Mouse (Mus musculus) neural tube, embryonic 12.5 days (tissue): ENCODE results near the gene Spns3. TPM values are rescaled to one million over a fixed set of nuclear protein-coding genes. Genes with fewer than 3 reads are reported as not detected.

Source experiments
- ATAC-seq: fragments of 200-750 bp; cut with Nextera tagmentation; 2 replicates; pipeline ENCODE4 v1.8.0; 2017; ENCODE audit warnings: low read depth, mild to moderate bottlenecking, moderate TSS enrichment, moderate library complexity; ENCODE audit not compliant: low FRiP score
- H3K27ac ChIP-seq: fragments of 300-500 bp; sonication (generic); 2 replicates; pipeline ENCODE4 v1.5.1; 2016
- H3K27me3 ChIP-seq: fragments of 300-500 bp; sonication (generic); replicated peaks from 2 replicates; pipeline ENCODE4 v1.6.1; 2016; ENCODE audit warnings: mild to moderate bottlenecking
- H3K36me3 ChIP-seq: fragments of 300-500 bp; sonication (generic); 2 replicates; pipeline ENCODE4 v1.6.1; 2016; ENCODE audit warnings: mild to moderate bottlenecking
- H3K4me1 ChIP-seq: fragments of 300-500 bp; sonication (generic); 2 replicates; pipeline ENCODE4 v1.6.1; 2016
- H3K4me2 ChIP-seq: fragments of 300-500 bp; sonication (generic); replicated peaks from 2 replicates; pipeline ENCODE4 v1.6.1; 2016; ENCODE audit warnings: mild to moderate bottlenecking
- H3K4me3 ChIP-seq: fragments of 300-500 bp; sonication (generic); 2 replicates; pipeline ENCODE4 v1.5.1; 2016
- H3K9ac ChIP-seq: fragments of 300-500 bp; sonication (generic); 2 replicates; pipeline ENCODE4 v1.6.1; 2016; ENCODE audit warnings: mild to moderate bottlenecking
- H3K9me3 ChIP-seq: fragments of 300-500 bp; sonication (generic); 2 replicates; pipeline ENCODE4 v1.6.1; 2016; ENCODE audit warnings: mild to moderate bottlenecking
- WGBS: fragments of 180-500 bp; shearing (Covaris S2); methylation state at CpG from one replicate; pipeline ENCODE4 v1.1.7; 2016; 5-methylcytosine and 5-hydroxymethylcytosine counted together
- polyA plus RNA-seq: library from polyadenylated mRNA; unstranded; fragments of >200 nt; fragmentation: Nextera tagmentation; extraction: Ambion mirVana; gene quantifications from 2 replicates; pipeline ENCODE4 v1.2.1, GENCODE M21; 2016

Gene Spns3
- polyA plus RNA-seq, 1 experiment from 2014 or later: not detected

DNA sequence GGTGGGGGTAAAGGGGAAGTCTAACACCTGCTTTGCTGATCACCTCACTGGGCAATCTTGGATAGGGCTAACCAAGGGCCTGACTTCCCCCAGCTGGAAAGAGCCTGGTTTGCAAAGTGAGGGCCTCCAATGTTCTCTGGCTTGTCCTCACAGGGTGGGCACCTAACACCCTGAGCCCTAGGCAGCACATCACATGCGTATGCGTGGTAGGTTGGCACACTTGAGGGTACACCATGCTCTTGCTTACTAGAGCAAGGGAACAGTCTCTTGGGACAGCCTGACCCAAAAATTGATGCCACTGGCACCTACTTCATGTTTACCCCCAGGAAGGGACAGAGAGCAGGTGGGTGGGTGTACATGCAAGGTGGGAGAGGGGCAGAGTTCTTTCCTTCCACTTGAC lies 62.6 kb downstream of the Spns3 start:
- 100% methylated on average over 2 of the region's 2 CpGs for WGBS
- Histone ChIP-seq H3K9me3 (no peaks in the 10 kb centered on the region), H3K27ac (no peak overlapping the region), H3K36me3 (no peaks in the 10 kb centered on the region), H3K9ac (peak overlapping the region; percentile 84), H3K4me2 (peak overlapping the region; percentile 87), H3K4me3 (peak overlapping the region; percentile 70), H3K4me1 (peaks cover 27% of the 10 kb centered on the region), H3K27me3 (peaks cover 30% of the 10 kb centered on the region)
- no peak for ATAC-seq

DNA sequence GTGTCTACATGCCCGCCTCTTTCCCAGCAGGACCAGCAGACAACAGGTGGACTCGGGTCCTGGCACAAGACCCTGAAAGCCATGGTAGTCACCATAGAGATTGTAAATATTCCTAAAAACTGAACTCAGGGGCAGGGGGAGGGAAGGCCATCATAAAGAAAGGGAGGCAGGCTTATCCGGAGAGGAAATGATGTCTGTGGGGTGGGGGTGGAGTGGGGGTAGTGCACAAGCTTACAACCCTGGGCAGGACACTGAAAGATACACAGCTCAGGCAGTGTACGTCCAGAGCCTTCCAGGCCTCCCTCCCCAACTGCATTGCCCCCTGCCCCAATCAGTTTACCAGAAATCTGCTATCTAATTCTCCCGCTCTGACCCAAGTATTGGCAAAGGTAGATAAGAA lies 63.1 kb downstream of the Spns3 start:
- WGBS: 56% methylated on average over 5 of the region's 5 CpGs
- Histone ChIP-seq H3K4me1 (peaks cover 27% of the 10 kb centered on the region), H3K9me3 (no peaks in the 10 kb centered on the region), H3K27ac (no peak overlapping the region), H3K9ac (peak overlapping the region; percentile 27; the same call in 1 of the 2 replicates), H3K4me3 (no peak overlapping the region), H3K27me3 (peaks cover 30% of the 10 kb centered on the region), H3K4me2 (peak overlapping the region; percentile 87), H3K36me3 (no peaks in the 10 kb centered on the region)
- no peak for ATAC-seq

DNA sequence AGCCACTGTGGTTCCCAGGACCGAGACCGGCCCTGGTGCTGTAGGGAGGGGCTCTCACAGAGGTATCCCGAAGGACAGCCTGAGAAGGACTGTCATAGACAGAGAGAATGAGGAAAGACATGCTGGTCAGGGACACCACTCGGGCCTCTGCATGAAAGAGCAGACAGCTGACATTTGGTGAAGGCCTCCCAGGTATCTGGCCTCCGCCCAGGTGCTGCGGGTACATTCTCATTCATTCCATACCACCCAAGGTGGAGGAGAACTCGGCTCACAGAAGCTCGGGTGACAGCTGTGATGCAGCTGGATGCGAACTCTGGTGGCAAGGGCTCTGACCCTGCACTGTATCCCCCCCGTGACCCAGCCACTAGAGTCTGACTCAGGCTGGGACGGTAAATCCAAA lies 64.3 kb downstream of the Spns3 start:
- H3K27ac ChIP-seq: no peak overlapping the region
- H3K36me3 ChIP-seq: no peaks in the 10 kb centered on the region
- peak overlapping the region; percentile 12; the same call in 1 of the 2 replicates for H3K4me2 ChIP-seq
- ATAC-seq: no peak
- H3K27me3 ChIP-seq: peaks cover 28% of the 10 kb centered on the region
- H3K9me3 ChIP-seq: no peaks in the 10 kb centered on the region
- peaks cover 27% of the 10 kb centered on the region for H3K4me1 ChIP-seq
- H3K4me3 ChIP-seq: no peak overlapping the region
- WGBS: 75% methylated on average over 11 of the region's 11 CpGs
- no peak overlapping the region for H3K9ac ChIP-seq

DNA sequence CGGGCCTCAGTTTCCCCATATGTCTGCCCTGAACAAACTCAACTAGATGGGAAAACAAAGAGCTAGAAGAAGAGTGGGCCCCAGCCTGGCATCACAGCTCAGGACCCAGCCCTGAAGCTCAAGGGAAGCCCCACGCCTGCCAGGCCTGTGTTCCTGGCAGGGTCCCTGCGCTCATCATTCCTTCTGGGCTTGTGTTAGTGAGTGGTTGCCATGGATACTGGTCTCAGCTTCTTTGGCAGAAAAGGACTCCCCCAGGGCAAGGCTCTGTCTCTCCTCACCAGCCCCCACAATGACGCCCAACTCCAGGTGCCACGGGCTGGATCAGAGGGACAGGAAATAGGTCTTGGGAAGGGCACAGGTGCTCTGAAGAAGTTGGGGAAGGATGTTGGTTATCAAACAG lies 65.1 kb downstream of the Spns3 start:
- no peaks in the 10 kb centered on the region for H3K9me3 ChIP-seq
- H3K27me3 ChIP-seq: peaks cover 28% of the 10 kb centered on the region
- peak overlapping the region; percentile 12; the same call in 1 of the 2 replicates for H3K4me2 ChIP-seq
- 54% methylated on average over 5 of the region's 5 CpGs for WGBS
- H3K4me1 ChIP-seq: peaks cover 27% of the 10 kb centered on the region
- no peaks in the 10 kb centered on the region for H3K36me3 ChIP-seq
- H3K4me3 ChIP-seq: no peak overlapping the region
- H3K27ac ChIP-seq: no peak overlapping the region
- ATAC-seq: no peak
- H3K9ac ChIP-seq: no peak overlapping the region

DNA sequence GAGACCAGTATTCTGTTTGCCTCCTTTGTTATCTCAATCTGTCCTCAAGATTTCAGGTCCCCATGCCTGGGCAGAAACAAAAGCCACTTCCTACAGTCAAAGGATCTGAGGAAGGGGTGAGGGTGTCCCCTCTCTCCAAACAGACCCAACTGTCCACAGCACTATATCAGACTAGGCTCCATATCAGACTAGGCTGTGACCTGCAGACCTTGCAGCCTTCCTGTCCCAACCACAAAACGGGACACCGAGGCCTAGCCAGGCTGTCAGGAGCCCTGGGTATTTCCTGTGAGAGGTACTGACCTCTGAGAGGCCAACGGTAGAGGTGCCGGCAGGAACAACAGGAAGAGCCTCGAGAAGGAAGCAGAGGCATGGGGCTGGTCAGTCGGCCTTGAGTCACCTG lies 65.8 kb downstream of the Spns3 start:
- Histone ChIP-seq H3K9ac (no peak overlapping the region), H3K27ac (no peak overlapping the region), H3K9me3 (no peaks in the 10 kb centered on the region), H3K4me2 (no peak overlapping the region), H3K4me1 (peaks cover 27% of the 10 kb centered on the region), H3K36me3 (no peaks in the 10 kb centered on the region), H3K27me3 (peaks cover 28% of the 10 kb centered on the region), H3K4me3 (no peak overlapping the region)
- no peak for ATAC-seq
- WGBS: 69% methylated on average over 6 of the region's 6 CpGs

DNA sequence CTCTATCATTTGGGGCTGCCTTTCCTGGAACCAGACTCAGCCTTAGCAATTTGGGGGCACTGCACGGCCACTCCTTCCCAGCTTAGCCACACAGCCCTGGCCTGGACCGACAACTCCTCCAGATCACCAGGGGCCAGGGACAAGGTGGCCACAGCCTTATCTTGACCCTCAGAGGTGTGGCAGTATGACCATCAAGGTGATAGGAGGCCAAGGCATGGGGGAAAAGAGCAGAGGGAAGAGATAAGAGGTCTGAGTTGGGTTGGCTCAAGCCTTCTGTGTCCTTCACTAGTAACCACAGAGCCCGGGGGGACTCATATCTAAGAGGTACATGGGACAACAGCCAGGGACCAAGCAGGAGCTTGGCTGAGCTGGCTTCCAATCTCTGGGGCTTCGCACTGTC lies 68.4 kb downstream of the Spns3 start:
- ATAC-seq: no peak
- Histone ChIP-seq H3K36me3 (no peaks in the 10 kb centered on the region), H3K9me3 (no peaks in the 10 kb centered on the region), H3K27me3 (peaks cover 4% of the 10 kb centered on the region; the same call in 1 of the 2 replicates), H3K27ac (no peak overlapping the region), H3K4me1 (peaks cover 18% of the 10 kb centered on the region), H3K4me3 (no peak overlapping the region), H3K4me2 (no peak overlapping the region), H3K9ac (no peak overlapping the region)
- 80% methylated on average over 4 of the region's 4 CpGs for WGBS

DNA sequence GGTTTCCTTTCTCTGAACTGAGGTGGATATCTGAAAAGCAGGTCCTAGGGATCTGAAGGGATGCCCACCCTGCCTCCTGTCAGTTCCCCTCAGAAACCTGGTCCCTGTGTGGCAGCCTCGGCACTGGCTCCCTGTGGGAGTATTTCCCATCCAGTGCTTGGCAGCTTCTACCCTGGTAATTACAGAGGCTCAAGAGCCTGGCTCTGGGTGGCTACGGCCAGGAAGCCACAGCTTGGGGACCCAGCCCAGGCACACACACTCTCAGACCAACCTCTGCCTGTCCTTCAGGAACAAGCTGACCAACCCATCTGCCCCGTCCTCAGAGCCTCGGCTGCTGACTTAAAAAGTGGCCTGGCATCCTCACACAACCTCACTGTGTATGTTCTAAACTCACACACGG lies 69.0 kb downstream of the Spns3 start:
- Histone ChIP-seq H3K4me3 (no peak overlapping the region), H3K27me3 (no peaks in the 10 kb centered on the region), H3K9ac (no peak overlapping the region), H3K4me1 (peaks cover 20% of the 10 kb centered on the region), H3K9me3 (no peaks in the 10 kb centered on the region), H3K4me2 (no peak overlapping the region), H3K36me3 (no peaks in the 10 kb centered on the region), H3K27ac (no peak overlapping the region)
- 84% methylated on average over 5 of the region's 5 CpGs for WGBS
- ATAC-seq: no peak

DNA sequence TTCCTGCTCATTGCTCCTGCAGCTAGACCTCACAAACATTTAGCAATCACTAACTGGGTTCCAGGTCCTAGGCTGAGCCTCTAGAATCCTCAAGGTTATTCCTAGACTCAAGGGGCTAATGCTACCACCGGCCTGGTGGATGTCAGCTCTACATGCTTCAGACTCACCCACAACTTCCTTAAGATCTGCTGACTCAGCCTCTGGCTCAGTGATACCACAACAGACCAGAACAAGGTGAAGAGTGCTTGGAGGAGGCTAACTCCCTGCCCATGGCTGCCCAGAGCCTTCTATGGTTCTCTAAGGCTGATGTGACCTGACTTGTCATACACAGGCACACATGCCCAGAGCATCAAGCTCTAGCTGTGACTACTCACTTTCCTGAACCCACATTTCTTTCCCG lies 70.8 kb downstream of the Spns3 start:
- Histone ChIP-seq H3K4me2 (no peak overlapping the region), H3K9me3 (no peaks in the 10 kb centered on the region), H3K27ac (no peak overlapping the region), H3K4me3 (no peak overlapping the region), H3K9ac (no peak overlapping the region), H3K4me1 (peaks cover 12% of the 10 kb centered on the region), H3K27me3 (no peaks in the 10 kb centered on the region), H3K36me3 (no peaks in the 10 kb centered on the region)
- 89% methylated on average over 2 of the region's 2 CpGs for WGBS
- no peak for ATAC-seq

DNA sequence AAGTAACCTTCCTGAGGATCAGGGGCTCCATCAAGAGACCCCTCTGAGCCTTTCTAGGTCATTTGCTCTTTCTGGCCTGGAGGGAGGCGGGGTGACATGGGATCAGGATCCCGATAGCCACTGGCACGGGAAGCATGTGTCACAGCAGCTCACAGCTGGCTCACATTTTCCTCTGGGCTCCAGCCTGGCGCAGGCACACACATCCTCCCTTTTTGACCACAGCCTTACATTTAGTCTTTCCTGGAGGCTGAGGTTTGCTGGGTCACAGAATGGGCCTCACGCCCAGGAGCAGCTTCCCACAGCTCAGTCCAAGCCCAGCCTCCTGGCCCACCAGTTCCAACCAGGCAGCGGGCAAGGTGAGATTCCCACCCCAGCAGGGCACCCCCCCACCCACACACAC lies 72.1 kb downstream of the Spns3 start:
- Histone ChIP-seq H3K4me1 (peaks cover 12% of the 10 kb centered on the region), H3K27ac (no peak overlapping the region), H3K27me3 (no peaks in the 10 kb centered on the region), H3K9me3 (no peaks in the 10 kb centered on the region), H3K9ac (no peak overlapping the region), H3K4me2 (no peak overlapping the region), H3K36me3 (0 out of 2 replicates have a peak, but pooled peaks cover 3% of the 10 kb centered on the region), H3K4me3 (no peak overlapping the region)
- no peak for ATAC-seq
- 80% methylated on average over 6 of the region's 6 CpGs for WGBS

DNA sequence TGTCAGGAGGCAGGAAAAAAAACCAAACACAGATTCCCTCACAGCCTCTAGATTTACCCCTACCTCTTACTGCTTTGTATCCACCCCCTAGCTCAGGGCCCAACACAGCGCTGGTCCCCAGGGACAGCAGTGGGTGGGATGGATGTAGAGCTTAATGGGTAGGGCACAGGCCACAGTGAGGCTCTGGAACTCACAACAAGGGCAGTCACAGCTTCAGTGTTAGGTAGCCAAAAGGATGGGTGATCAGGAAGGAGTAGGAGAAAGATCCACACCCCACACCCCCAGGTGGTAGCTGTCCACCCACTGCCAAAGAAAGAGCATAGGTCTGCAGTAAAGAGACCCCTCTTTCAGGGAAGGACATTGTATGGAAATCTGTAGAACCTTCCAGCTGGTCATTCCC lies 72.7 kb downstream of the Spns3 start:
- 87% methylated on average over 1 of the region's 1 CpGs for WGBS
- H3K4me3 ChIP-seq: no peak overlapping the region
- no peak overlapping the region for H3K9ac ChIP-seq
- no peaks in the 10 kb centered on the region for H3K27me3 ChIP-seq
- no peaks in the 10 kb centered on the region for H3K9me3 ChIP-seq
- ATAC-seq: no peak
- H3K36me3 ChIP-seq: 0 out of 2 replicates have a peak, but pooled peaks cover 8% of the 10 kb centered on the region
- H3K4me1 ChIP-seq: peaks cover 12% of the 10 kb centered on the region
- no peak overlapping the region for H3K4me2 ChIP-seq
- H3K27ac ChIP-seq: no peak overlapping the region

DNA sequence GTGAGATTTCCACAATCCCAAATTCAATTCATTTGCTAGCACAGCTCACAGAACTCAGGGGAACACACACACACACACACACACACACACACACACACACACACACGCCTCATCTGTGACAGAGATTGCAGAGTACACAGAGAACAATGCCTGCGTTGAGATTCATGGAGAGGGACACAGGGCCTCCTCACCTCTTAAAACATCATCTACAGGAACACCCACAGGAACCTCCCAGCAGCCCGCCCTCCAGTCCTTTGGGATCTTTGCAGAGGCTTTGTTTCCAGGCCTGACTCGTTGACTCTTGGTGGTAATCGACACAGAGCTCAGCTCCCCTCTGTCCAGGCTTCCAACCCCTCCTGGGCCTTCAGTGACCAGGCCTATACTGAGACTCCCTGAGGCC lies 73.1 kb downstream of the Spns3 start:
- Histone ChIP-seq H3K36me3 (0 out of 2 replicates have a peak, but pooled peaks cover 8% of the 10 kb centered on the region), H3K27me3 (no peaks in the 10 kb centered on the region), H3K4me1 (peaks cover 12% of the 10 kb centered on the region), H3K9ac (no peak overlapping the region), H3K9me3 (no peaks in the 10 kb centered on the region), H3K27ac (no peak overlapping the region), H3K4me2 (no peak overlapping the region), H3K4me3 (no peak overlapping the region)
- no peak for ATAC-seq
- WGBS: 35% methylated on average over 5 of the region's 5 CpGs

DNA sequence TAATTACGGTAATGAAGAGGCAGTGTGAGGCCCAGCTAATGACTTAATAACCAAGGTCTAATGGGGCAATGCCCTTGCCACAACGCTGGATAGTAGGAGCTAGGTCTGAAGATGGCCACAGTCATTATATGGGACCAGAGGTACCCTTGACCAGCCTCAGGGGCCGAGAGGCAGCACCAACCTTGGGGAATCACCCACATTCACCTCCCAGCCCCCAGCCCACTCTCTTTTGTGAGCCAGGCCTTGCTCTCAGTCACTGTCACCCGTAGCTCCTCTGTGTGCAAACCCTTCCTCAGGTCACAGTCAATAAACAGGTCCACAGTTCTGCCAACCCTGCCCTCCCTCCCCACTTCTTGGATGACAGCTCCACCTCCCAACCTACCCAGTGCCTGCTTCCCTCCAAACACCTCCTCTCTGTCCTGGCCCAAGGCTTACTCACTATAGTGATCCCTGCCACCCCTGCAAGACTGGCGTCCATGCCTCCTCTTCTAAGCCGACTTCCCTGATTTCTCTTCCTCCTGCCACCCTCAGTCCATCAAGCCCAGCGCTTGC lies 74.2 kb downstream of the Spns3 start:
- H3K4me1 ChIP-seq: peaks cover 12% of the 10 kb centered on the region
- 58% methylated on average over 7 of the region's 7 CpGs for WGBS
- no peaks in the 10 kb centered on the region for H3K27me3 ChIP-seq
- H3K4me3 ChIP-seq: no peak overlapping the region
- no peak overlapping the region for H3K27ac ChIP-seq
- no peaks in the 10 kb centered on the region for H3K9me3 ChIP-seq
- no peak overlapping the region for H3K4me2 ChIP-seq
- no peak for ATAC-seq
- H3K9ac ChIP-seq: no peak overlapping the region
- 0 out of 2 replicates have a peak, but pooled peaks cover 8% of the 10 kb centered on the region for H3K36me3 ChIP-seq

DNA sequence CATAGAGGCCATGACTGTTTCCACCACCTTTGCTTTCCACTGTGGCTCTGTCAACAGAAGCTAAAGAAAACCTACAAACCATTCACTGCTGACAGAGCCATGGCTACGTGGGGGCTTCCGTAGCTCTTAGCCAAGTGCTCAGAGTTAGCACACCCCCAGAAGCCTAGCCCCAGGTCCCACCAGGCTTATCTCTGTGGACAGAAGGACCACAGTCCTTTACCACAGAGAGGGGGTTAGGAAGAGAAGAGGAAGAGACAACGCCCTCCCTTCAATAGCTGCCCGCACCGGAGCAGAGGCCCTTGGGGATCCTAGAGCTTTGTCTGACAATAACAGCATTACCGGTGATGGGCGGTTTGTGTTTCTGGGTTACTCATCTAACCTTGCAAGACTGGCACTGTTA lies 74.9 kb downstream of the Spns3 start:
- H3K9ac ChIP-seq: no peak overlapping the region
- H3K9me3 ChIP-seq: no peaks in the 10 kb centered on the region
- H3K4me3 ChIP-seq: no peak overlapping the region
- 73% methylated on average over 7 of the region's 7 CpGs for WGBS
- no peak overlapping the region for H3K27ac ChIP-seq
- no peak for ATAC-seq
- no peaks in the 10 kb centered on the region for H3K27me3 ChIP-seq
- peaks cover 12% of the 10 kb centered on the region for H3K4me1 ChIP-seq
- H3K36me3 ChIP-seq: 0 out of 2 replicates have a peak, but pooled peaks cover 8% of the 10 kb centered on the region
- no peak overlapping the region for H3K4me2 ChIP-seq
